Mouse (Mus musculus) retina, adult 2 months (tissue): Measurements from ENCODE around the gene Trappc12.

Experiments used
- DNase-seq: peaks from one replicate; pipeline ENCODE4 v3.0.0-alpha.2; 2012; ENCODE audit warnings: low read depth, low spot score

The Trappc12 gene

DNA sequence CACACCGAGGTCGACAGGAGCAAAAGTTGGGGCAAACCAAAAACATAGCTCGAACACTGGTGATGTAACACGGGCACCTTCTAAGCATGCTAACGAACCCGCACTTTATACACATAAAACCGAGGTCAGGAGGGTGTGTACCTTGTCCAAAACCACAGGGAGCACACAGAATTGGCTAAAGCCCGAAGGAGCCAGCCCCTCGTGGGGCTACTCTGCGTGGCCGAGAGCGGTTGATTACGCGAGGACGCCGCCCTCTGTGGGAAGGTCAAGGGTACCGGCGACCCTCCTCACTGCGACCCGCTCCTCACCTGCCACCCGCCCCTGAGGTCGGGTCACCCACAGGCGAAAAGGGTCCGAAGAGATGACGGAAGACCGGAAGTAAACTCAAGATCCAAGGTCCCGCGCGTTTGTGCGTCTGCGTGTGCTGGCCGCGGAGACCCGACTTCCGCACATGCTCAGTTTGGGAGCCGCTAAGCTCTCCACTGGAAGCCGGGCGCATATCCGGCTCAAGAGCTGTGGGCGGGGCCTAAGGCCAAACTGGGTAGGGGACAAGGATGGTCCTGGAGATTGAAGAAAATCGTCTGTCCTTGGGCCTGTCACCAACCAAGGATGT is at the start of gene Trappc12:
Trappc12 (minus strand) TSS at position 452 of the 613 bp plus-strand sequence.
- peak; percentile 81 for DNase-seq

DNA sequence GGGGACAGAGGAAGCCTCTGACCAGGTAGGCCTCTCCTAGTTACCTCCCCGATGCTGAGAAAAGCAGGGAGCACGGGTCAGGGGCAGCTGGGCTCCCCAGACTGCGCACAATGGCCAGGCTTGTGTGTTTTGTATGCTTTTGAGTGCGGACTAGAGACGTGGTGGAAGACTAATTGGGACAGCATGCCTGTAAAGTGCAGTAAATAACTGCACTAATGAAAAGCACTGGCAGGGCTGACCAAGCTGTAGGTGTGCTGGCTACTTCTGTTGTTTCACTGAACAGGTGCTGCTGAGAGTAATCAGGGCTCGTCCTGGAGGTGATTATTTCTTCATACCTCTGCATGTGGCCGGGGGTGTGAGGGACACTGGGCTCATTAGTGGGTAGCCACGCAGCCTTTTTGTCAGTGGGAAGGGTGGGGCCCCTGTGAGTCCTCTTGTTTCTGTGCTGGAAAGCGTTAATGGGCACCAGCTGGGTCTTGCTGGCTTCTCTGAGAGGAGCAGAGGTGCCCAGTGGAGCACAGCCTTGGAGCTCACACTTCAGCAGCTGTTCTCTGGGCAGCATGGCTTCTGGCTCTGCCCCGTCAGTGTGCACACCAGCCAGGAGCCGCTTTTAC is 49.6 kb upstream of the Trappc12 start:
- no peak for DNase-seq

DNA sequence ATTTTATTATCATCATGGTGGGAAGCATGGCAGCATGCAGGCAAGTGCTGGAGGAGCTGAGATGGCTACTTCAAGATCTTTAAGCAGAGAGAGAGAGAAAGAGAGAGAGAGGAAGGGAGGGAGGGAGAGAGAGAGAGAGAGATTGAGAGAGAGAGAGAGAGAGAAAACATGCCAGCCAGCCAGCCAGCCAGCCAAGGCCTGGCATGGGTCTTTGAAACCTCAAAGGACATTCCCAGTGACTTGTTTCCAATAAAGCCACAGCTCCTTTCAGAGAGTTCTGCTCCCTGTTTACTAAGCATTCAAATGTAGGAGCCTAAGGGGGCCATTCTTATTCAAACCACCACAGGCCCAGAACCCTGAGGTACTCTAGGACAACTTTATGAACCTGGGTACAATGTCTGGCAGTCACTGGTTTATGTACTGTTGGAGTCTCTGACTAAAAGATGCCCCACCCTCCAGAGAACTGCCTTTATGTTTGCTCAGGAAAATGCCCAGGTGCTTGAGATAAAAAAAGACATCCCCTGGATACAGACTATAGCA is 46.7 kb upstream of the Trappc12 start:
- DNase-seq, result no peak

DNA sequence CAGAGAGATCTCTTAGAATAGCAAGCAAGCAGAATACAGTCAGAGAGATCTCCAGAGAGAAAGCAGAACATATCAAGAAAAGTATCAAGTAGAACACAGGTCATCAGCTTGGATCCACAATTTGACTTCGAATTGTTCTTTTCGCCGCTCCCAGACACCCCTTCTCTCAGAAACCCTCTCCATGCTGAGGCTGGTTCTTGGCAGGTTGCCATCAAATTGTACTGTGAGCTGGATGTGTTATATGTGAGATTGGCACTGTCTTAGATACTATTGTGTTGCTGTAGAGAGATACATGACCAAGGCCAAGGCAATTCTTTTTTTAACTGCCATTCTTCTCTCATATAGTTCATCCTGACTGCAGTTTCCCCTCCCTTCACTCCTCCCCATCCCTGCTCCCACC is 44.8 kb upstream of the Trappc12 start:
- DNase-seq, result no peak

DNA sequence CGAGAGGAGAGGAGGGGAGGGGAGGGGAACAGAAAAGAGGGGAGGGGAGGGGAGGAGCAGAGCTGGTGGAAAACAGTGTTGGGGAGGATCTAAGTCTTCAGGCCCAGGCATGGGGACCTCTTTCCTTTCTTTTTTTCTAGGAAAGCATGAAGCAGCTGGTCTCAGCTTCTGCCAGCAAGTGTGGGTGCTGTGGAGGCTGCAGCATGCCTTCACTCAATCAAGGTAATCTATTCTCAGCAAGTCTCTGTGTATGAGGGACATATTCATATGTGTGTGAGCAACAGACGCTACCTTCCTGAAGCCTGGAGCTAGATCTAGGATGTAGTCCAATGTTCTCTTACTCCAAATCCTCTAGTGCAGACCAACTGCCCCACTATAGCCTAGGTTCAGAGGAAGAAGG is 43.4 kb upstream of the Trappc12 start:
- no peak for DNase-seq

DNA sequence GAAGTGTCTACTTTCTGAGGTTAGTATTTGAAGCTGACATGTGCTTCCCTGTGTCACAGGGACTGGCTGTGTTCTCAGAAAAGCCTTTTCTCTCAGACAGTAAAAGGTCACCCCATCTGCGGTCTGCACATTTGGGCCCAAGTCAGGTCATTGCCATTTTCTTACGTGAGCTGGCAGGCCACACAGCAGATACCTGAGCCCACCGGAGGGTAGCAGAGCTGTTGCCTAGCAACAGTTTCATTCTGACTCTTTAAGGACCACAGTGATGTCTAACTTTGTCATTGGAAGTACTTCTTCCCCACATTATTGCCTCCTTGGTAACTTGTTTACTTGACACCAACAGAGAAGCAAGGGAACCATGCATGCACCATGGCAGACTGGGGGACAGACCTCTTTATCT is 42.3 kb upstream of the Trappc12 start:
- no peak for DNase-seq

DNA sequence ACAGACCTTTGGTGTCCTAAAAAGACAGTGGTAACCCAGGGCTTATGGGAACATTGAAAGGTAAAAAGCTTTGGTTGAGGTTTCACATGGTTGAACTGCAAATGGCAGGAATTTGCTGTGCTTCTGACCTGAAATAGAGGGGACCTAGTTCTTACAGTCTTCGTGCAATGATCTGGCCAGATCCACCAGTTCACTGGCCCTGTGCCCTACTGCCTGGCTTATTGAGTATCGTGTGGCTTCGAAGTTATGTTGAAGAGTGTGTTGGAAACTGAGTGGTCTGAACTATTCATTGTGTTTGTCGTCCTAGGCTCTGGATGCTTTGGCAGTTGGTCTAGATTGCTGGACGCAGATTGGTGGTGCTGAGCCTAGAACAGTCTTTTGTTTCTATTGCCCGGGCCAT is 36.0 kb upstream of the Trappc12 start:
- no peak for DNase-seq

DNA sequence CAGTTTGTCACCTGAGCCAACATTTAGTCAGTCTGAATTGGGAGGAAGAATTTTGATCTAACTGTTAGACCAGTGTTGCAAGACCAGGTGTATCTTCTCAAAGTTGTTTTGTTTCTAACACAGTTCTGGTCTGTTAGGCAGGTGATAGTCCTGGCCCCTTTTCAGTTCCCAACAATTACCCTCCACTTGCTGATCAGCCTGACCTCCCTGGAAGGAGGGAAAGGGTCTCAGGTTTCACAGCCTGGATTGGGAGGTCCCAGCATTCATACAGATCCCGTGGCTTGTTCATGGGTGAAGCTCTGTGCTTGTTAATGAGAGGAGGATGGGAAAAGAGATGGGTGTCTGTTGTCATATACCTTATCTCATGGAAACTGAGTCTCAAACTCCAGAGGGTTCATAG is 35.0 kb upstream of the Trappc12 start:
- DNase-seq, result no peak

DNA sequence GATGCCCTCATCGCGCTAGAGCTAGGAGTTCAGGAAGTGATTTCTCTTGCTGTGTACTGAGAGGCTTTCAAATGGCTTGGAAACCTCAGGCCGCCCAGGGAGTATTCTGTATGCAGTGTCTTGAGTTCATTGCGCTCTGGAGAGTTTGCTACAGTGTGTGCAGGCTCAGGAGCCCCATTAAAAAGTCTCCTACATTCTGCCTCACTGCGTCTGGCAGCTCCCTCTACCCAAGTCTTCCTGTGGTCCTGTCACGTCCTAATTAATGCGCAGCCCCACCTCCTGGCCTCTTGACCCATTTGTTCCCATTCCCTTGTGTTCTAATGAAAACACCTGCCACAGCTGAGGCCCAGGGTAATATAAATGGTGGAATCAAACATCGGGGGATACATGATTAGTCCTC is 34.6 kb upstream of the Trappc12 start:
- DNase-seq, result no peak

DNA sequence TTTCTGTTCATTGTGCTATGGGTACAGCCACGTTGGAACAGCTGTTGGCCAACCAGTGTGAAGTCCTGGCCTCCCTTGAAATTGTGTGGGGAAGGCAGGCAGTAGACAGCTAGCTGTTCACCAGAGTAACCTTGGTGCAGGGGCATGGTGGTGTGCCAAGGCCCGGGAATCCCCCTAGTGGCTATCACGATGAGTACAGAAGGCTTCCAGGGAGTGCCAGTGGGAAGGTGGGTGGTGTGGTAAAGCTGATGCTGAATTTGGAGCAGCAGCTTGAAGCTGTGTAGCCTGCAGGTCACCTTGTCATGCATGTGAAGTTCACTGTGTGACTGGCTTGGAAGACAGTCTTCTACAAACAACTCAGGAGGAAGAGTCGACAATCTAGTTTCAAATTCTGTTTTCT is 34.1 kb upstream of the Trappc12 start:
- DNase-seq, result no peak

DNA sequence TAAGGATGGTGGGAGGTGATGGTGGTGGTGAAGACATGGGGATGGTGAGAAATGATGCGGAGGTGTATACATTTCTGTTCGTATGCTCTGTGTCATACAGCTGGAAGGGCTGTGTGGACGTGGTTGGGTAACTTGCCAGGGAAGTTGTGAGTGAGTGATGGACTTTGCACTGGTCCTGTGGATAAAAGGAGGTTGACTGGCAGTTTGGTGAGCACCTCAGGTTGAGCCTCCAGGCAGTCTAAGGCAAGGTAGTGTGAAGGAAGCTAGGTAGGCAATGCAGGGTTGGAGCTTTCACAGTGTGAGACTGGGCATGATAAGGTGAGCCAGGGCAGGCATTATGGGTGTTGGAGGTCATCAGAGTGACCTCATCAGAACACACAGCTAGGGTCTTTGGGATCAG is 32.4 kb upstream of the Trappc12 start:
- DNase-seq, result no peak

DNA sequence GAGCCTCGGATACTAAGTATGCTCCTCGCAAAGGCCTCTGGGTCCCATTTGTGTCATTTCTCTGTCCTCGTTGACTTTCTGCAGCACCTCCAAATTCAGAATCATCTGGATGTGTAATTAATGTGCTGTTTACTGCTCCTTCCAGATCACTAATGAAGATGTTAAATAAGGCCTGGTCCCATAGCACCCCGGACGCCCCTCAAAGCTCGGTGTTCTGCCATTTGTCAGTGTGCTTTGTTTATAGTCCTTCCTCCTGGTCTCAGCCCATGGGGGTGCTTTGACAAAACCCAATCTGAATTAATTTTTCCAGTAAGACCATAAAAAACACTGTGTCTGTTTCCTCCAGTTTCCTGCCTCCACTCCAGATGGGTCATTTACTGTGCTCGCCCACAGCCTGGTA is 29.9 kb upstream of the Trappc12 start:
- no peak for DNase-seq

DNA sequence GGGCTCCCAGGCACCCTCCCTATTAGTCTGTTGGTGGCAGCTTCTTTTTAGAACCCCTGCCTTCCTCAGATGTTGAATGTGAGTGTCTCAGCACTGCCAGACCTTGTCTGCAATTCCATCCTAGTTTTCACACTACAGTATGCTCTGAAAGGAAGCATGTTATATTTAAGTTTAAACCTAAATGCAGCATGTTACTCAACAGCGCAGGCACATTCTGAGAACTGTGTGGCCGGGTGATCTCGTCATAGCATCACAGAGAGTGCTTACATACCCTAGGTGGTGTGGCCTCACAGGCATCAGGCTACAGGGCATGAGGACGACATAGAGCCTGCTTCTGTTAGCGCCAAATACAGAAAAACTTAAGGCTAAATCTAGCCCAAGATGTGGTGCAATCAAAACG is 25.4 kb upstream of the Trappc12 start:
- no peak for DNase-seq

DNA sequence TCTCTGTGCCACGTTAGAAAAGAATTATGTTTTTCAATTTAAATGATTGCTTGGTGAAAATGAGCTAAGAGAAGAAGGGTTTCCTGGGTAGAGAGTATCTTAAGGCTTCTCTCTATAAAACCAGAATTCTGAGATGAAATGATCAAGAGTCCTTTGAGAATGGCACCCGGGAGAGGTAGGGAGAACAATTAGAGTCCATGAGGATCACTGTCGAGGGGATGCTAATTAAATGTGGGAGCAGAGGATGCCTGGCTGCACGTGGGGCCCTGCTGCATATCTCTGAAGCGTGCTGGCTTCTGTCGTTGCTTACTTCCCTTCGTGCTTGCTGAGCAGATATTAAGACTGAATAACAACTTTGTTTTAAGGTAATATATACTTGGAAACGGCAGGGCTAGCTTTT is 24.8 kb upstream of the Trappc12 start:
- DNase-seq, result no peak

DNA sequence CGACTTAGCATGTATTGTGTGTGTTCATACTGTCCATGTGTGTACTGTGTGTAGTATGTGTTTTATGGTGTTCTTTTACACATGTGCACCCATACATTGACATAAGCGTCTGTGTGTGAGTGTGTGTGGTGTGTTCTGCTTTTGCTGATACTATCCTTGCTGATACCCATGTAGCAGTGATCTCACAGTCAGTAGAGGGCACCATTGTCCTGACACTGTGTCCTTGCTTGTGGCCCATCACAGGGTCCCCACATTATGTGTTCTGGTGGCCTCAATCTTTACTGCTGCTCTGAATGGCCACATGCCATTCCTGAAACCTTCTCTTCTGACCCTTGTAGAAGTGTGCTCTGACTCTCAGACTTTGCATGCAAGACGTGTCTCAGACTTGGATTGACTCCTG is 23.5 kb upstream of the Trappc12 start:
- DNase-seq, result no peak

DNA sequence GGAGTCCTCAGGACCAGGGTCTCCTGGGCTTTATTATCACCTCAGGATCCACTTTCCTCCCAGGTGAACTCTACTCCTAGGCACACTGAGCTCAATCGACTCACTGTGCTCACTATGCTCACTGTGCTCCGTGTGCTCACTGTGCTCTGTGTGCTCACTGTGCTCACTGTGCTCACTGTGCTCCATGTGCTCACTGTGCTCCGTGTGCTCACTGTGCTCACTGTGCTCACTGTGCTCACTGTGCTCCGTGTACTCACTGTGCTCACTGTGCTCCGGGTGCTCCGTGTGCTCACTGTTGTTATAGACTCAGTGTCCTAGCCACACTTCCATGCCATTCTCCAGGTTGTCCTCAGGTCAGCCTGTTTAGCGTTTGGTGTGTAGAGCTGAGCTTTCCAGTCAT is 19.7 kb upstream of the Trappc12 start:
- no peak for DNase-seq

DNA sequence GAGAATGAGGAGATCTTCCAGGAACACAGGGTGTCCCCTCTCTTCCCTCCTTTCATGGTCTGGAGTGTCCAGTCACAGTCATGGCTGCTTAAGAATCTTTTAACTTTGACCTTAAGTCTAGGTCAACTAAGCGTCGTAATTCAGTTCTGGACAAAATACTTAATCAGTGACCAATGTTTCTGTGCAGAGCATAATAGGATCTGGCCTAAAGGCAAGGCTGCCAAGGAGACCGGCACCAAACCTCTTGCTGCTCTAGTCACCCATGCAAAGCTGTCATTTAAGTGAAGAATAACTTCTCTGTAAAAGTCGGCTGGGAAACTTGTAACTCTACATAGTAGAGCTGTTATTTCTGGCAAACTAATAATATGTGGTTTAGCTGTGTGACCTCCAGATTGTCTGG is 5.7 kb upstream of the Trappc12 start:
- no peak for DNase-seq

DNA sequence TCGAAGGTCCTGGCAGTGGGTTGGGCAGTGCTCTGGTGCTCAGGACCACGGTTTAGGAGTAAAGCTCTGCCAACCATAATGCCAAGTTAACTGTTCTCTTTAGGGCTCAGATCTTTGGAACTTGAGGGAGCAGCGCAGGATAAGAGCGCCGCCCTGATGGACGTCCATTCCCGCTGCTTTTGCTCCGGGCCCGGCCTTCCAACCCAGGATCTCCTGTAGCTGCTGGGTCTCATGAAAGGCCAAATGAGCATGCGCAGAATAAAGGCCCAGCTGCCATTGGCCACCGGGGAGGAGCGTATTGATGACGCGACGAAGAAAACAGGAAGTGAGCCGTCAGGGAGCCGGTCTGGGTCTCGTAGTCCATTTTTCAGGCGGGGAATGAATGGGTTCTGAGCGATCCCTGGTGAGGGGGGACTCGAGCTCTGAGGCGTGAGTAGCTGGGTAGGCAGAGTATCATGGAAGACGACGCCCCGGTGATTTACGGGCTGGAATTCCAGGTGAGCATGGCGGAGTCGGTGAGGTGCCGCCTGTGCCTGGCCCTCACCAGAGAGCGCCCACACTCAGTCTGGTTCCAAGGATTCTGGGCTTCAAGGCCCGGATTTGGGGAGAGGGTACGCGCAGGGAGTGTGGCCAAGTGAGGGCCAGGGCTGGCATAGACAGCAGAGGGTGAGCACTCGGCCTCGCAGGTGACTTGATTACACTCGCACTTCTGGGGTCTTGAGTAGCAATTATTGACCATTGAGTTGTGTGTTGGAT is 1.4 kb upstream of the Trappc12 start, which contains the start of gene Eipr1:
Eipr1 (plus strand) TSS at position 296 of the 756 bp plus-strand sequence.
- DNase-seq, result peak; percentile 92

DNA sequence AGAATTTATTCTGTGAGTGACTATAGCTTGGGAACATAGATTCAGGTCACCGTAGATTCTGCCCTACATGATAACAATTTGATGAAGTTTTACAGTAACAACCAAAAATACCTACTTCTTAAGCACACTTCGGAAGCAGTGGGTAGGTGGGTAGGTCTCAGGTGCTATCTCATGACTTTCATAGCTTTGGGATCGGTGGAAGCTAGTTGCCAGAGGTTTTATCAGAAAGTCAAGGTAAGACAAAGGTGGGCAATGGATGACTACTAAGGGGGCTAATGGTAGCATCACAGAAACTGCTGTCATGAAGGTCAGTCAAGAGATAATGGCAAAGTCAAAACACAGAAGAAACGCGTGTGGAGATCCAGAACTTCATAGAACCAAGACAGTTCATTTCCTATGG is 604 bp upstream of the Trappc12 start:
- no peak for DNase-seq

DNA sequence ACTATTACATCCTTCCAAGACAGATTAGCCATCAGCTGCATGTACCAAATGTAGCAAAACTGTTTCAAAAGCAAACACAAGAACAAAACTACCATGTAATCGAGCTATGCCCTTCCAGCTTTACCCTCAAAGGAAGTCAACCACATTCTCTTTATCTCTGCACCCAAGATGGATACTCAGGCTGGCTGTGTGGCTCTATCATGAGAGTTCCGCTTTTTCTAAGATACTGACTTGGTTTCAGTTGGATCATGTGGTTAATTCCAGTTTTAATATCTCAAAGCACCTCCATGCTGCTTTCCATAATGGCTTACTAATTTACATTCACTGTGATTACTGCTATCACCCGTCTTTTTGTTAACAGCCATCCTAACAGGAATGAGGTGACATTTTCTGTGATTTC is 6.9 kb downstream of the Trappc12 start:
- no peak for DNase-seq

DNA sequence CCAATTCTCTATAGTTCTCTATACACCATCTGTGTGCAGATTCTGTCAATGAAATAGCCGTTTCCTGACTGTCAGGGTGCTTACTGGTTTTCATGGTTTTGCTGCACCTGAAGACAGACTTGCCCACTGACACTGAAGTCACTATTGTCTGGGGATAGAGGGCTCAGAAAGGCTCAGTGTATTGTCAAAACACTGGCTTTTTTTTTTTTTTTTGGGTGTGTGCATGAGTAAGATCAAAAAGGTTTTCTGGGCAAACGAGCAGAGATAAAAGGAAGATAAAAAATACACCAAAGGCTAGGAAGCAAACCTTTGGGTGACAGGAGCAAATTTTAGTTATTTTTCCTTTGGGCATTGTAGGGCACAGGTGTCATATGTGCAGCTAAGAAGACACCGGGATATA is 15.0 kb downstream of the Trappc12 start:
- no peak for DNase-seq

DNA sequence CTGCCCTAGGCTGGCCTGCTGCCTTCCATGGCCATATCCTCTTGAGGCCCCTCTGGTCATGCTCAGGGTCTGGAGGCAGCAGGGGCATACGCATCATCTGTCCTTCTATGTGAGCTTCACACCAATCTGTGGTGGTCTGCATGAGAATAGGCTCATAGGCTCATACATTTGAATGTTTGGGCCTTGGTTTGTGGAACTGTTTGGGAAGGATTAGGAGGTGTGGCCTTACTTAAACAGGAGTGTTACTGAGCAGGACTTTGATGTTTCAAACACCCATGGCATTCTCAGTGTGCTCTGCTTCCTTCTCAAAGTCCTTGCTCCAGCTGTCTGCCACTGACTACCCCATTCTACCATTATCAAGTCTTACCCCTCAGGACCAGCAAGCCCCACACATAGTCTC is 16.0 kb downstream of the Trappc12 start:
- no peak for DNase-seq
